Mouse (Mus musculus) layer of hippocampus, adult 2 months (tissue): ENCODE results near the gene Akap5. TPM values are rescaled to one million over a fixed set of nuclear protein-coding genes. Genes with fewer than 3 reads are reported as not detected.

ENCODE experiments used
- DNase-seq, 2 experiments: peaks; one replicate each; pipeline ENCODE4 v3.0.0; 2022; ENCODE audit warnings: low spot score in 2 of 2
- H3K27ac ChIP-seq: fragments of 200-600 bp; 2 replicates; pipeline ENCODE4 v1.8.1; 2022
- H3K4me3 ChIP-seq: fragments of 200-600 bp; 2 replicates; pipeline ENCODE4 v1.8.1; 2022; ENCODE audit warnings: mild to moderate bottlenecking
- CTCF ChIP-seq: fragments of 200-600 bp; conservative IDR thresholded peaks from 2 replicates; pipeline ENCODE4 v1.8.1; 2022; ENCODE audit warnings: antibody characterized with exemption, mild to moderate bottlenecking, moderate library complexity
- long read RNA-seq, 2 experiments: library from polyadenylated mRNA; stranded (forward); transcript quantifications; one replicate each; pipeline ENCODE4 v2.0.0; 2021; ENCODE audit warnings: borderline mapping rate in 2 of 2
- total RNA-seq, 2 experiments: library from RNA; stranded (reverse); gene quantifications; 2 replicates each; pipeline ENCODE4 v1.2.3; 2021

Gene Akap5
- total RNA-seq, result 10 to 100 TPM; 61.5 to 63.0 TPM
- long read RNA-seq, experiment 1, full-length matches to known transcripts, result 21 of 28 reads
- long read RNA-seq, experiment 1, partial matches to known transcripts, result 0 of 28 reads
- long read RNA-seq, experiment 1, other reads (novel, unspliced or antisense), result 7 of 28 reads
- long read RNA-seq, experiment 2, full-length matches to known transcripts, result 26 of 31 reads
- long read RNA-seq, experiment 2, partial matches to known transcripts, result 0 of 31 reads
- long read RNA-seq, experiment 2, other reads (novel, unspliced or antisense), result 5 of 31 reads

- TF ChIP-seq CTCF, result no peak
- H3K27ac ChIP-seq, result peak within 1 kb of the TSS; percentile 92
- H3K4me3 ChIP-seq, result peak within 1 kb of the TSS; percentile 76
- peak; percentile 42 to 69 for DNase-seq
These were observed at the start of gene Akap5 for GRCm38 (mm10) chr12:76324679-76325431. Gene Akap5 (plus strand): TSS chr12:76324891.

- no peak for DNase-seq
- no peak for TF ChIP-seq CTCF
- Histone ChIP-seq H3K27ac (peak overlapping the region; percentile 43; the same call in 1 of the 2 replicates), H3K4me3 (no peak overlapping the region)
These were observed 46.5 kb upstream of the Akap5 start for GRCm38 (mm10) chr12:76278209-76278608.

GRCm38 (mm10) chr12:76280556-76280955 lies 44.1 kb upstream of the Akap5 start:
- Histone ChIP-seq H3K27ac (peak overlapping the region; percentile 49), H3K4me3 (no peak overlapping the region)
- DNase-seq, result no peak
- no peak for TF ChIP-seq CTCF

- no peak overlapping the region for H3K4me3 ChIP-seq
- no peak for TF ChIP-seq CTCF
- peak overlapping the region; percentile 49 for H3K27ac ChIP-seq
- DNase-seq, result no peak
These were observed 43.5 kb upstream of the Akap5 start for GRCm38 (mm10) chr12:76281111-76281660.

- no peak for TF ChIP-seq CTCF
- Histone ChIP-seq H3K27ac (peak overlapping the region; percentile 61), H3K4me3 (no peak overlapping the region)
- no peak for DNase-seq
These were observed 42.6 kb upstream of the Akap5 start for GRCm38 (mm10) chr12:76282132-76282531.

- TF ChIP-seq CTCF, result no peak
- Histone ChIP-seq H3K4me3 (no peak overlapping the region), H3K27ac (peak overlapping the region; percentile 61)
- DNase-seq, result no peak
These were observed 42.0 kb upstream of the Akap5 start for GRCm38 (mm10) chr12:76282532-76283173.

- TF ChIP-seq CTCF, result no peak
- no peak for DNase-seq
- Histone ChIP-seq H3K27ac (peak overlapping the region; percentile 64), H3K4me3 (no peak overlapping the region)
These were observed 39.3 kb upstream of the Akap5 start for GRCm38 (mm10) chr12:76285418-76285817.

- peak overlapping the region; percentile 89 for H3K27ac ChIP-seq
- no peak for TF ChIP-seq CTCF
- peak; percentile 37 to 53 for DNase-seq
- H3K4me3 ChIP-seq, result no peak overlapping the region; the same call in 1 of the 2 replicates
These were observed 36.7 kb upstream of the Akap5 start for GRCm38 (mm10) chr12:76287986-76288385.

GRCm38 (mm10) chr12:76288494-76288893 lies 36.2 kb upstream of the Akap5 start:
- no peak overlapping the region for H3K4me3 ChIP-seq
- no peak for TF ChIP-seq CTCF
- DNase-seq, result no peak
- H3K27ac ChIP-seq, result peak overlapping the region; percentile 89

GRCm38 (mm10) chr12:76289428-76289827 lies 35.3 kb upstream of the Akap5 start:
- no peak for TF ChIP-seq CTCF
- H3K4me3 ChIP-seq, result no peak overlapping the region

GRCm38 (mm10) chr12:76290271-76290670 lies 34.4 kb upstream of the Akap5 start:
- Histone ChIP-seq H3K27ac (no peak overlapping the region), H3K4me3 (no peak overlapping the region)
- no peak for DNase-seq
- TF ChIP-seq CTCF, result peak; percentile 68

More at GRCm38 (mm10) chr12:76289428-76289827, 35.3 kb upstream of the Akap5 start:
- peak overlapping the region; percentile 89; the same call in 1 of the 2 replicates for H3K27ac ChIP-seq
- DNase-seq, result no peak

- TF ChIP-seq CTCF, result peak; percentile 88
- no peak overlapping the region for H3K4me3 ChIP-seq
- no peak overlapping the region for H3K27ac ChIP-seq
- DNase-seq, result peak; percentile 30 to 70
These were observed 31.5 kb upstream of the Akap5 start for GRCm38 (mm10) chr12:76293192-76293591.

GRCm38 (mm10) chr12:76297830-76298229 lies 26.9 kb upstream of the Akap5 start:
- peak overlapping the region; percentile 51; the same call in 1 of the 2 replicates for H3K27ac ChIP-seq
- TF ChIP-seq CTCF, result no peak
- no peak overlapping the region for H3K4me3 ChIP-seq
- DNase-seq, result no peak
